Mouse (Mus musculus): Measurements from ENCODE around the gene Cpeb3.

GRCm38 (mm10) chr19:37081467-37081866 lies 126.9 kb downstream of the Cpeb3 start:
- TF ChIP-seq CTCF (IDR thresholded peaks at IDR 0.05; ENCODE audit: control insufficient read depth, insufficient read depth, insufficient read length) (no peak), USF1 (IDR thresholded peaks at IDR 0.05; ENCODE audit: low read depth) (no peak)
